Mouse (Mus musculus) stomach, postnatal 0 days (tissue): ENCODE results near the gene Psmd1.

Experiments used
- CTCF ChIP-seq: IDR thresholded peaks from 2 replicates; pipeline ENCODE4 v1.5.1; 2016; ENCODE audit warnings: antibody characterized with exemption, low read depth, mild to moderate bottlenecking, moderate library complexity
- EP300 ChIP-seq: optimal IDR thresholded peaks from 2 replicates; pipeline ENCODE3; 2016; ENCODE audit warnings: antibody characterized with exemption

DNA sequence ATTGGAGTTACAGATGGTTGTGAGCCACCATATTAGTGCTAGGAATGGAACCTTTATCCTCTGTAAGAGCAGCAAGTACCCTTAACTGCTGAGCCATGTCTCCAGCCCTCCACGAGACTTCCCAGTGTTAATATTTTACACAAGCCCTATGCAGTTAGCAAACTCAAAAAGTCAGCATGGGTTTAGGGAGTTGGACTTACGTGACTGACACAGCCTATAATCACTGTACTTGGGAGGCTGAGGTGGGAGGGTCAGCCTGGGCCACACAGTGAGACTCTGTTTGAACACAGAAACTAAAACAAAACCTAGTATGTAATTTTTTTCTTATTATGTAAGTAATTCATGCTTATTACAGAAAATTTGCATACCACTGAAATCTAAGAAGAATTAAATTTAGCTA lies 124.1 kb downstream of the Psmd1 start:
- TF ChIP-seq EP300 = no peak
- TF ChIP-seq CTCF = no peak
